Mouse (Mus musculus): Measurements from ENCODE around the gene Psmg3.
A peak's percentile ranks its signal among the peaks of the same experiment; 100 is the strongest.

The Psmg3 gene

GRCm38 (mm10) chr5:139826357-139827055 lies at the start of gene Psmg3, which contains the start of gene Gm26938:
TSS of gene Psmg3 (minus strand) at chr5:139826885.
TSS of gene Gm26938 (minus strand) at chr5:139826407.
- DNase-seq (ENCODE audit: extremely low read depth, low read depth) = peak; percentile 84

GRCm38 (mm10) chr5:139871526-139871925 lies 44.8 kb upstream of the Psmg3 start:
- DNase-seq (ENCODE audit: extremely low read depth, low read depth) = no peak

- no peak for DNase-seq (ENCODE audit: extremely low read depth, low read depth)
These were observed 44.2 kb upstream of the Psmg3 start for GRCm38 (mm10) chr5:139870886-139871285.

GRCm38 (mm10) chr5:139862759-139863158 lies 36.1 kb upstream of the Psmg3 start:
- no peak for DNase-seq (ENCODE audit: extremely low read depth, low read depth)

DNA sequence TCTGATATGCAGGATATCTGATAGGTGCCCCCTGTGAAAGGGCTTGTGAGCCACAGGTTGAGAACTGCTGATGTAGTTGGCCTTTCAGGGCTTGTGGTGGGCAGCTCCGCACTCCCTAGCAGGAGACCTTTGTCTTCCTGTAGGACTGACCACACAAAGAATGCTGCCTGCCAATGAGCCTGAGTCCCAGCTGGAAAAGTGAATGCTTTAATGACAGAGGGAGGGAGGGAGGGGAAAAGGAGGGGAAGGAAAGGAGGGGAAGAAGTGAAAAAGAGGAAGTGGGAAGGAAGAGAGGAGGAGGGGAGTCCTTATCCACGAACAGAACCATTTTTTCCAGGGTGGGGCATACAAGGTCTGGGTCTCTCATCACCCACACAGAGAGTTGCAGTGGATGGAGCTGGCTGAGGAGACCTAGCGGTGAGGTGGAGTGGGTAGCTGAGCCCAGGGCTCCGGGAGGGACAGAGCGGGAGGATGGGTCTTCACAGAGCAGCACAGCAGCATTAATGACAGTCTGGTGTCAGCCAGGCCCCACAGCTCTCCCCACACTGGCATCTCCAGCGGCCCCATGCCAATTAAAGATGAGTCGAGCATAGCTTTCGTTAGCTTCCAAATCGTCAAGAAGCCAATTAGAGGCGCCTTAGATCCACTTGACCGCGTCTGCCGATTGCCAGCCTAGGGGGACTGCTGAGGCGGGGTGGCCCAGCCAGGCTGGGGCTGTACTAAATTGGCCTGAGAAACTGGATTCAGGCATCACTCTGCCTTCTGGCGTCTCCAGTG lies 33.8 kb upstream of the Psmg3 start:
- peak; percentile 14 for DNase-seq (ENCODE audit: extremely low read depth, low read depth)

GRCm38 (mm10) chr5:139849626-139850320 lies 23.1 kb upstream of the Psmg3 start:
- DNase-seq (ENCODE audit: extremely low read depth, low read depth) = no peak

- no peak for DNase-seq (ENCODE audit: extremely low read depth, low read depth)
These were observed 12.5 kb upstream of the Psmg3 start for GRCm38 (mm10) chr5:139839142-139839541.

- DNase-seq (ENCODE audit: extremely low read depth, low read depth) = no peak
These were observed 11.8 kb upstream of the Psmg3 start for GRCm38 (mm10) chr5:139838476-139838892.

DNA sequence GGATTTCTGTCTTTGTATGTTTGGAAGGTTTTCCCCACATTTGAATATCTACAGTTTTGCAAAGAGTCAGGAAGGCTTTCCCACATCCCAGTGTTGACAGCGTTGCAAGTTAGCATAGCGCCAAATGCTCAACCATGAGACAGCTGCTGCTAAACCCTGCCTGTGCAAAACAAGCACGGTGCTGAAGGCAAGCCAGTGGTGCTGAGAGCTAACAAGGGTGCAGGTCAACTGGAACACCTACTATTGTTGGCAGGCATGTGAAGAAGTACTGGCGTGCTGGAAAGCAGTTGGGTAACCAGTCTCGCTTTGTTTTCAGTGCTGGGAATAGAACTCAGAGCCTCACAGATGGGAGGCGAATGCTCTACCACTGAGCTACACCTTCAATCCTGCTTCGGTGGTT lies 9.0 kb upstream of the Psmg3 start:
- no peak for DNase-seq (ENCODE audit: extremely low read depth, low read depth)

DNA sequence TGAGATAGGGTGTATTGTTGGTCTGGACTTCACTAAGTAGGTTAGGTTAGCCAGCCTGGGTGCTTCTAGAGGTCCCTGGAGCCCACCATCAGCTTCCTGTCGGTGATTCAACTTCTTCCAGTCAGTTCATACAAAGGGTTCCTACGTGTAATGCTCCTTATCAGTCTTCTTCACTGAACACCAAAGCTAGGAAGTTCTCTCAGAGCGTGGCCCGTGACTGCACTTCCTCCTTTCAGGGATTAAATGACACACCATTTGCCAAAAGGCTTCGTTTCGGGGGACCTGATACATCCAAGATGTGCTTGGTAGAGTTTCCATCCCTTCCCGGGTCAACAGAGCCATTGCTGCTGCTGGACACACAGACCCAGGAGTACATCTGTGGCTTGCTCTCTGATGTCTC lies 5.4 kb upstream of the Psmg3 start:
- DNase-seq (ENCODE audit: extremely low read depth, low read depth) = peak; percentile 88

DNA sequence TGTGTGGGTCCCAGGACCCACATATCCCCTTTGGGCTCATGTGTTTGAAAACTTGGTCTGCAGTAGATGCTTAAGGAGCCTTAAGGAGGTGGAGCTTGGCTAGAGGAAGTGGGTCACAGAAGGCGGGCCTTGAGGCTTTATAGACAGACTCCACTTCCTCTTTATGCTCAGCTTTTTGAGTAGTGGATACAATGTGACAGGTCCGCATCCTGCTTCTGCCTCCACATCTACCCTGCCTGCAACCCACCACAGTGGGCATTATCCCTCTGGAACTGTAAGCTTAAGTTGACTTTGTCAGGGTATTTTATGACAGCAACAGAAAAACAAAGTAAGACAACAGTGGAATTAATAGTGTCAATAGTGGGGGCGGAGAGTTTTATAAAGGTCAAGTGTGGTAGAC lies 4.0 kb upstream of the Psmg3 start:
- peak; percentile 92 for DNase-seq (ENCODE audit: extremely low read depth, low read depth)

- DNase-seq (ENCODE audit: extremely low read depth, low read depth) = no peak
These were observed 2.7 kb upstream of the Psmg3 start for GRCm38 (mm10) chr5:139829384-139829783.

DNA sequence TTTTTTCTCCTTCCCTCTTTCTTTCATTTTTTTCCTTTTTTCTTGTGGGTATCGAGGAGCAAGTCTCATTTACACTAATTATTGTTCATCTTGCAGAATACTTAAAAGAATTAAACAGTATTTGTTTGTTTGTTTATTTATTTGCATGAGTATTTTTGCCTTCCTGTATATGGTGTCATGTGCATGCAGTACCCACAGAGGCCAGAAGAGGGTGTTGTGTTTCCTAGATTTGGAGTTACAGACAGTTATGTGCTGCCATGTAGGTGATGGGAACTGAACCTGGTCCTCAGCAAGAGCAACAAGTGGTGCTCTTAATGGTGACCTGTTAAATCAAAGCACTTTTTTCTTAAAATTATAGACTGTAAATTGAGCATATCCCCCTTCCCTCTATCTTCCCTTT lies 908 bp upstream of the Psmg3 start:
- no peak for DNase-seq (ENCODE audit: extremely low read depth, low read depth)

DNA sequence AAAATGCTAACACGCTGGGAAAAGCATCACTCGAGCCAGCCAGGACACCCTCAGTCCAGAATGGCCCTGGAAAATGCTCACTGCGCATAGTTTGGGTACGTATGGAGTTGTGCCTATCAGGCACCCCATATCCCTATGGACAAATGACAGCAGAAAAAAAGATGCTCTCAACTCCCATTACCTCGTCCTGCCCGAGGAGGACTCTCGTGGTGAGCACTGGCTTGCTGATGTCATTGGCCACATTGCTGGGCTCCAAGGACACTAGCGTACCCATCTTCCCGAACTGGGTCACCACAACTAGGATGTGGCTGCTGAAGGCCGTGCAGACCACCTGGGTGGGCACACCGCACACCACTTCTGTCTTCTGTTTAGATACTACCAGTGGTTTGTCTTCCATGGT lies 738 bp downstream of the Psmg3 start:
- no peak for DNase-seq (ENCODE audit: extremely low read depth, low read depth)

DNA sequence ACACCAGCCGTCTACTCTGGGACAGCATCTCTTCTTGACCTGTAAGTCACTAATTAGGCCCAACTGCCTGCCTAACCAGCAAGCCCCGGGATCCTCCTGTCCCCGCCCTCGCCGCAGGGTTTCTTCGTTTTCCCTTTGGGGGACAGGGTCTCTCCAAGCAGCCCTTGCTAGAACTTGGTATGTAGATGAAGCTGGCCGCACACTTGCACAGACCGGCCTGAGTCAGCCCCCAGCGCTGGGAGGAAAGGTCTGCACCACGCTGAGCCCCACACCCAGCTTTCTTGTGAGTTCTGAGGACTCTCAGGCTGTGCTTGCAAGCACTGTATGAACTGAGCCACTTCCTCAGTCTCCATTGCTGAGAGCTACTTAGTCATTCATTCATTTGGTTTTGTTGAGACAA lies 2.2 kb downstream of the Psmg3 start:
- no peak for DNase-seq (ENCODE audit: extremely low read depth, low read depth)

DNA sequence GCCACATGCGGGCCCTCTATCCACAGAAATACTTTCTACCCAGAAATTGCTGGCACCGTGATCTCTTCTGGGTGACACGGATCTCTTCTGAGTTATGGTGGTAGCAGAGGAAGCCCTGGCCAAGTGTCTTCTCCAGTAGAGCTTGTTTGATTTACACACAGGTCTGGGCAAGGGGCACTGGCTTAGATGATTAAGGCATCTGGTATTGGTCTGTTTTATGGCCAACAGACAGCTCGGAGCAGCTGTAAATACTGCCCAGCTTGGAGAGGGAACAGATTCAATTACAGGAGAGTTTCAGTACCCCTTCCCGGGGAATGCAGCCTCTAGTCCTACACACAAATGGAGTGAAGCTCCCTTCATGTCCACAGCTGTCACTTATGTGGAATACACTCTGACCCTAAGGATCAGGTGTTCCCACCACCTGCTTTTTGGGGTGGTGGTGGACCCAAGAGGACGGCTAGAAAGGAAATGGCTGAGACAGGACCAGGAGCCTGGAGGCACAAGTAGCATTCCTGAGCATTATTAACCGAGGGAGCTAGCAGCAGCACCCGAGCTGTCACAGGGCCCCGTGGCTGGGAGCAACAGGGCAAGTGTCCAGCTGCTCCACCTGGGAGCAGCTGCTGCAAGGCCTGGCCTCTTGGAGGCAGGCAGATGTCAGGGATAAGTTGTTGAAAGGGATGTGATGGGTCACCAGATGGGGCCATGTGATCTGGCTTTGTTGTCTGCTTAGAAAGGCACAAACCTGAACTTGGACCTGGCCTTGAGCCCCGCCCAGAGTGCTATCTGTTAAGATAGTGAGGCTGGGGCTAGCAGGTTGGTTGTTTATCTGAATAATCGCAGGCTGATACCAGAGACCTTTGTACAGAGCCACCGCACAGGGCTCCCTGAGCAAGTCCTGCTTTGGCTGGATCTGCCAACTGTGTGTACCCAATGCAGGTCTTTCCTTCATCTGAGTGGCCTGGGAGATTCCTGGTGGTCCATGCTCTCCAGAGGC lies 4.9 kb downstream of the Psmg3 start:
- DNase-seq (ENCODE audit: extremely low read depth, low read depth) = no peak

- DNase-seq (ENCODE audit: extremely low read depth, low read depth) = no peak
These were observed 7.0 kb downstream of the Psmg3 start, which contains the start of gene Tmem184a for GRCm38 (mm10) chr5:139819538-139820181. TSS of gene Tmem184a (minus strand) at chr5:139819917.

- DNase-seq (ENCODE audit: extremely low read depth, low read depth) = no peak
These were observed 7.9 kb downstream of the Psmg3 start for GRCm38 (mm10) chr5:139818801-139819200.

DNA sequence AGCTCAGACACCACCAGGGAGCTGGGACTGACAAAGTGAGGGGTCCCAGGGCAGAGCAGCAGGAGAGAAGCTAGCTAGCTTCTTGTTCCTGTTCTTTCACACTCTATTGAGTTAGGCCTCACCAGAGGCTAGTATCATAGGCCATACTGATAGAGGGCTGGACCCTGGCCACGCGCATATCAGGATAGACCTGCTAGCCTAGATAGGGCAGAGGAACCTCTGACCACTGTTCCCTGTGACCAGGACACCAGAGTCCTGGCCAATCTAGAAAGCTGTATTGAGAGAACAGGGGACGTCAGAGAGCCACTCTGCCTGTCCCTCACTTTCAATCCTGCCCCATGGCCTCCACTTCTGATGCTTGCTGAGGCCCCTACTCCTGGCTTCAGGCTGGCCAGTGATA lies 8.6 kb downstream of the Psmg3 start:
- no peak for DNase-seq (ENCODE audit: extremely low read depth, low read depth)

- DNase-seq (ENCODE audit: extremely low read depth, low read depth) = no peak
These were observed 9.4 kb downstream of the Psmg3 start for GRCm38 (mm10) chr5:139817292-139817691.
